Mouse (Mus musculus) liver, embryonic 13.5 days (tissue): Measurements from ENCODE around the gene Tgfb1i1. TPM values are rescaled to one million over a fixed set of nuclear protein-coding genes. Genes with fewer than 3 reads are reported as not detected.
A peak's percentile ranks its signal among the peaks of the same experiment; 100 is the strongest.

Experiments used
- ATAC-seq: fragments of 200-750 bp; cut with Nextera tagmentation; 2 replicates; pipeline ENCODE4 v1.8.0; 2017; ENCODE audit warnings: low read depth, mild to moderate bottlenecking, moderate number of reproducible peaks, moderate library complexity
- DNase-seq: peaks from one replicate; pipeline ENCODE4 v3.0.0; 2022
- H3K27ac ChIP-seq: fragments of 300-500 bp; sonication (generic); 2 replicates; pipeline ENCODE4 v1.5.1; 2015; ENCODE audit warnings: moderate library complexity, mild to moderate bottlenecking, inconsistent platforms
- H3K27me3 ChIP-seq: fragments of 300-500 bp; sonication (generic); 2 replicates; pipeline ENCODE4 v1.6.1; 2015; ENCODE audit warnings: mild to moderate bottlenecking, inconsistent platforms
- H3K36me3 ChIP-seq: fragments of 300-500 bp; sonication (generic); 2 replicates; pipeline ENCODE4 v1.6.1; 2015; ENCODE audit warnings: mild to moderate bottlenecking, inconsistent platforms
- H3K4me1 ChIP-seq: fragments of 300-500 bp; sonication (generic); replicated peaks from 2 replicates; pipeline ENCODE4 v1.6.1; 2015; ENCODE audit warnings: inconsistent platforms
- H3K4me2 ChIP-seq: fragments of 300-500 bp; sonication (generic); 2 replicates; pipeline ENCODE4 v1.6.1; 2015; ENCODE audit warnings: inconsistent platforms, mild to moderate bottlenecking, moderate library complexity
- H3K4me3 ChIP-seq: fragments of 300-500 bp; sonication (generic); replicated peaks from 2 replicates; pipeline ENCODE4 v1.5.1; 2015; ENCODE audit warnings: mild to moderate bottlenecking, inconsistent platforms
- H3K9ac ChIP-seq: fragments of 300-500 bp; sonication (generic); 2 replicates; pipeline ENCODE4 v1.6.1; 2015; ENCODE audit warnings: mild to moderate bottlenecking, inconsistent platforms
- H3K9me3 ChIP-seq: fragments of 300-500 bp; sonication (generic); replicated peaks from 2 replicates; pipeline ENCODE4 v1.6.1; 2016; ENCODE audit warnings: inconsistent platforms
- WGBS: fragments of 180-500 bp; shearing (Covaris S2); methylation state at CpG from one replicate; pipeline ENCODE4 v1.1.7; 2015; ENCODE audit not compliant: insufficient replicate concordance; 5-methylcytosine and 5-hydroxymethylcytosine counted together
- polyA plus RNA-seq: library from polyadenylated mRNA; unstranded; fragments of >200 nt; fragmentation: Nextera tagmentation; extraction: Ambion mirVana; gene quantifications from 2 replicates; pipeline ENCODE4 v1.2.1, GENCODE M21; 2015

Tgfb1i1 gene
- polyA plus RNA-seq, result 14.3 and 17.8 TPM in 2 replicates

DNA sequence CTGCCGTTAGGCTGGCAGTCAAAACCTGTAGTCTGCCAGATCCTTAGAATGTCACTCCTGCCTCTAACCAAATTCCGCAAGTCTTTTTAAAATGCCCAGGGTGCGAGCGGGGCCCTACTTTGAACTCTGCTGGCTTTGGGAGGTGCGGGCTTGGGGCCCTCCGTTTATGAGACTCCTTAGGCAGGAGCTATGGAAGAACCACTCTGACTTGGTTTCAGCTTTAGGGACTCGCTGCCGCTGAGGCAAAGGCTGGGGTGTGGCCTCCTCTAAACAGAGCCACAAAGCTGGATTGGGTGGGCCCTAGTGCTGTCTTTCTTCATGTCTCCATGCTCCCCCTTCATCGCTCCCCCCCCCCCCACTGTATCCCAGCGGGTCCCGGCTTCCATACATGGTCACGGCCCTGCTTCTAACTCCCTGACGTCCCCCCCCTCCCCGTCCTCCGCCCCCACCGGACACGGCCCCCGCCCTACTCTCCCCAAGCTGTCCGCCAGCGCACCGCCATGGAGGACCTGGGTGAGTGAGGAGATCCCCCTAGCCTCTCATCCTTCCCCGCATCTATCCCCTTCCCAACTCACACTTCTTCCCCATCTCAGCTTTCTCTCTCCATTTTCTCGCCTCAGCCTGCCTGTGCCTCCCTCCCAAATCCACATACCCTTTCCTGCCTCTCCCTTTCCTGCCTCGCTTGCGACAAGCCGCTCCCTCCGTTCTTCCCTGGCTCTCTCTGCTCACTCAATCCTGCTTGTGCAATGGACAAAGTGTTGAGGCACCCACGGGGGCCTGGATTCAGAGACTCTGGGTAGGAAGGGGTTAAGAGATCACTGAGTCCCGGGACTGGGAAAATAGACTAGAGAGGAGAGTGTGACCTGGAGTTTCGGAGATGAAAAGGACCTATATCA lies at the start of gene Tgfb1i1:
TSS of gene Tgfb1i1 (plus strand) at position 317 of the 896 bp plus-strand sequence.
- ATAC-seq, result peak; percentile 49

DNA sequence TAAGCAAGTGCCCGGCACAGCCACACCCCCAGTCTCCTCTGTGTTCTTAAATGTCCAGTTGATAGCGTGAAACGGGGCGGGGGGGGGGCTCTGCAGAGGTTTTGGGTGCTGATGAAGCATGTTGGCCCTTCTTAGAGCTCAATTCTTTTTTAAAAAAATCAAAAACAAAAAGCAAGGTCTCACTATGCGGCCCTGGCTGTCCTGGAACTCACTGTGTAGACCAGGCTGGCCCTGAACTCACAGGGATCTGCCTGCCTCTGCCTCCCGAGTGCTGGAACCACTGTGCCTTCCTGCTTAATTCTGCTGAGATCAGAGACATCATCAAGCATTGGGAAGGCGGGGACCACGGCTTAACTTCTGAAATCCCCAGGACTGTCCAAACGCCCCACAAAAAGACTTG lies 45.0 kb upstream of the Tgfb1i1 start:
- Histone ChIP-seq H3K4me1 (no peaks in the 10 kb centered on the region), H3K27me3 (no peaks in the 10 kb centered on the region), H3K4me2 (no peak overlapping the region), H3K9me3 (no peaks in the 10 kb centered on the region), H3K36me3 (no peaks in the 10 kb centered on the region), H3K4me3 (no peak overlapping the region), H3K9ac (no peak overlapping the region), H3K27ac (no peak overlapping the region)
- 74% methylated on average over 9 of the region's 9 CpGs for WGBS
- DNase-seq, result no peak
- ATAC-seq, result no peak

More for the DNA sequence above, at the start of gene Tgfb1i1:
- Histone ChIP-seq H3K4me1 (peaks cover 37% of the 10 kb centered on the region), H3K4me2 (peak within 1 kb of the TSS; percentile 86), H3K27ac (peak within 1 kb of the TSS; percentile 58), H3K36me3 (peaks cover 36% of the 10 kb centered on the region), H3K27me3 (peaks cover 15% of the 10 kb centered on the region; the same call in 1 of the 2 replicates), H3K4me3 (peak within 1 kb of the TSS; percentile 61), H3K9me3 (no peaks in the 10 kb centered on the region), H3K9ac (peak within 1 kb of the TSS; percentile 73)
- no peak for DNase-seq
- 11% methylated on average over 30 of the region's 30 CpGs for WGBS

- H3K9ac ChIP-seq, result no peak overlapping the region
- H3K9me3 ChIP-seq, result no peaks in the 10 kb centered on the region
- no peaks in the 10 kb centered on the region for H3K4me1 ChIP-seq
- H3K4me3 ChIP-seq, result no peak overlapping the region
- no peaks in the 10 kb centered on the region for H3K36me3 ChIP-seq
- 73% methylated on average over 9 of the region's 9 CpGs for WGBS
- no peak overlapping the region for H3K27ac ChIP-seq
- no peak for ATAC-seq
- H3K27me3 ChIP-seq, result no peaks in the 10 kb centered on the region
- no peak for DNase-seq
- no peak overlapping the region for H3K4me2 ChIP-seq
Measured at GRCm38 (mm10) chr7:128203071-128203470, 43.5 kb upstream of the Tgfb1i1 start.

DNA sequence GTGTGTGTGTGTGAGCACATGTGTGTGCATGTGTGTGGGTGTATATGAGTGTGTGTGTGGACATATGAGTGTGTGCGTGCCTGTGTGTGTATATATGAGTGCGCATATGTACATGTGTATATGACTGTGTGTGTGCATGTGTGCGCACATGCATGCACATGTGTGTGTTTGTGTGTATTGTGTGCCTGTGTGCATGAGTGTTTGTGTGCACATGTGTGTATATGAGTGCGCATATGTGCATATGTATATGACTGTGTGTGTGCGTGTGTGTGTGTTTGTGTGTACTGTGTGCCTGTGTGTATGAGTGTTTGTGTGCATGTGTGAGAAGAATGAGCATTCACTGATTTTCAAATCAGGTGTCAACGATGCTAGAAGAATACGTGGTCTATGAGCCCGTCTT lies 42.4 kb upstream of the Tgfb1i1 start:
- no peak overlapping the region for H3K9ac ChIP-seq
- no peak overlapping the region for H3K27ac ChIP-seq
- no peaks in the 10 kb centered on the region for H3K36me3 ChIP-seq
- 77% methylated on average over 8 of the region's 8 CpGs for WGBS
- H3K4me1 ChIP-seq, result no peaks in the 10 kb centered on the region
- no peak overlapping the region for H3K4me3 ChIP-seq
- DNase-seq (no peak), ATAC-seq (no peak)
- H3K4me2 ChIP-seq, result no peak overlapping the region
- no peaks in the 10 kb centered on the region for H3K9me3 ChIP-seq
- no peaks in the 10 kb centered on the region for H3K27me3 ChIP-seq

GRCm38 (mm10) chr7:128205695-128206094 lies 40.9 kb upstream of the Tgfb1i1 start:
- no peak for DNase-seq
- Histone ChIP-seq H3K36me3 (no peaks in the 10 kb centered on the region), H3K9me3 (no peaks in the 10 kb centered on the region), H3K4me3 (no peak overlapping the region), H3K4me2 (no peak overlapping the region), H3K4me1 (no peaks in the 10 kb centered on the region), H3K9ac (no peak overlapping the region), H3K27me3 (no peaks in the 10 kb centered on the region), H3K27ac (no peak overlapping the region)
- no peak for ATAC-seq
- 76% methylated on average over 18 of the region's 18 CpGs for WGBS

DNA sequence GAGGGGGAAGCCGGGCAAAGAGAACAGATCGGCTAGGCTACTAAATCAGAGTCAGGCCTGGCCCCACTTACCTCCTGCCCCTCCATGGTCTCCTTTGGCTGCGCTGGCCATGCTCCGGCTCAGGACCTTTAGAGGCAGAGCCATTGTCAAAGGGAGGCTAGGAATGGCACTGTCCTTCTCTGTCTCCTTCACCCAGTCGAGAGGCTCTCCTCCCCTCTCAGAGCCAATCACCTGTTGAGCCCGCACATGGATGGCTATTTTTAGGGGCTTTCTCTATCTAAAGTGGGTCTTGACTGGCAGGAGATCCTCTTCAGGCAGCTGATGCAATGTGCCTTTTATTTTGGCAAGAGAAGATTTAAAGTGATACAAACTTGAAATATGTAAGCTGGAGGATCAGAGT lies 40.5 kb upstream of the Tgfb1i1 start, which contains the start of gene Cox6a2:
TSS of gene Cox6a2 (minus strand) at position 236 of the 400 bp plus-strand sequence.
- no peaks in the 10 kb centered on the region for H3K4me1 ChIP-seq
- H3K27ac ChIP-seq, result no peak within 1 kb of the TSS
- no peaks in the 10 kb centered on the region for H3K36me3 ChIP-seq
- no peak within 1 kb of the TSS for H3K4me3 ChIP-seq
- ATAC-seq, result no peak
- no peak within 1 kb of the TSS for H3K4me2 ChIP-seq
- H3K27me3 ChIP-seq, result no peaks in the 10 kb centered on the region
- H3K9ac ChIP-seq, result no peak within 1 kb of the TSS
- no peak for DNase-seq
- H3K9me3 ChIP-seq, result no peaks in the 10 kb centered on the region
- 72% methylated on average over 6 of the region's 6 CpGs for WGBS

- ATAC-seq (no peak), DNase-seq (peak; percentile 17)
Measured at GRCm38 (mm10) chr7:128208187-128208586, 38.4 kb upstream of the Tgfb1i1 start.

DNA sequence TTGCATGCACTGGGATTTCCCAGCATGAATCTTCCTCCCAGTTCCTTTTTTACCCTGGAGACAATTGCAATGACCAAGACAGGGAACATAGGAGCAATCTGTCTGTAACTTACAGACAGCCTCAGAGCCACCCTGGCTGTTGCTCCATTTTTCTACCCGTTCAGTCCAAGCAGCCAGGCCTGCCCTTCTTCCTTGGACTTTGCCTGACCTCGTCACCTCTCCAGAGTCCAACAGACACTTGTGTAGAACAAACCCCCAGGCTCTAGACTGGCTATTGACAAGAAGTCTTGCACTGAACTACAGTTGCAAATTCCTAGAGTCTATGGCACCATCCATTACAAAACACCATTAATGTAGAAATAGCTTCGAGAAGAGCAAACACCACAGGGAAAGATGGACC lies 36.8 kb upstream of the Tgfb1i1 start:
- Histone ChIP-seq H3K9ac (no peak overlapping the region), H3K36me3 (no peaks in the 10 kb centered on the region), H3K27ac (no peak overlapping the region), H3K9me3 (no peaks in the 10 kb centered on the region), H3K4me3 (no peak overlapping the region), H3K4me2 (no peak overlapping the region), H3K27me3 (no peaks in the 10 kb centered on the region), H3K4me1 (no peaks in the 10 kb centered on the region)
- DNase-seq (no peak), ATAC-seq (no peak)
- 41% methylated on average over 3 of the region's 3 CpGs for WGBS

More at GRCm38 (mm10) chr7:128208187-128208586, 38.4 kb upstream of the Tgfb1i1 start:
- Histone ChIP-seq H3K9ac (no peak overlapping the region), H3K27ac (no peak overlapping the region), H3K4me3 (no peak overlapping the region), H3K4me2 (no peak overlapping the region), H3K27me3 (no peaks in the 10 kb centered on the region), H3K36me3 (no peaks in the 10 kb centered on the region), H3K4me1 (no peaks in the 10 kb centered on the region), H3K9me3 (no peaks in the 10 kb centered on the region)
- WGBS, result 4% methylated on average over 4 of the region's 4 CpGs

GRCm38 (mm10) chr7:128219952-128220351 lies 26.7 kb upstream of the Tgfb1i1 start:
- ATAC-seq (no peak), DNase-seq (no peak)
- H3K9ac ChIP-seq, result no peak overlapping the region
- WGBS, result 37% methylated on average over 4 of the region's 4 CpGs
- H3K4me1 ChIP-seq, result no peaks in the 10 kb centered on the region
- H3K27me3 ChIP-seq, result no peaks in the 10 kb centered on the region
- no peak overlapping the region for H3K4me2 ChIP-seq
- no peaks in the 10 kb centered on the region for H3K9me3 ChIP-seq
- no peak overlapping the region for H3K4me3 ChIP-seq
- H3K36me3 ChIP-seq, result no peaks in the 10 kb centered on the region
- no peak overlapping the region for H3K27ac ChIP-seq

- no peaks in the 10 kb centered on the region for H3K27me3 ChIP-seq
- ATAC-seq (no peak), DNase-seq (no peak)
- no peaks in the 10 kb centered on the region for H3K4me1 ChIP-seq
- no peak overlapping the region for H3K27ac ChIP-seq
- WGBS, result 65% methylated on average over 3 of the region's 3 CpGs
- no peaks in the 10 kb centered on the region for H3K9me3 ChIP-seq
- no peak overlapping the region for H3K9ac ChIP-seq
- no peak overlapping the region for H3K4me3 ChIP-seq
- no peaks in the 10 kb centered on the region for H3K36me3 ChIP-seq
- H3K4me2 ChIP-seq, result no peak overlapping the region
Measured at GRCm38 (mm10) chr7:128220936-128221335, 25.7 kb upstream of the Tgfb1i1 start.

GRCm38 (mm10) chr7:128231741-128232140 lies 14.9 kb upstream of the Tgfb1i1 start:
- DNase-seq (no peak), ATAC-seq (no peak)
- H3K4me3 ChIP-seq, result no peak overlapping the region
- WGBS, result 30% methylated on average over 8 of the region's 8 CpGs
- no peak overlapping the region for H3K9ac ChIP-seq
- H3K36me3 ChIP-seq, result peaks cover 9% of the 10 kb centered on the region
- H3K4me2 ChIP-seq, result no peak overlapping the region
- no peak overlapping the region for H3K27ac ChIP-seq
- no peaks in the 10 kb centered on the region for H3K9me3 ChIP-seq
- peaks cover 10% of the 10 kb centered on the region for H3K27me3 ChIP-seq
- peaks cover 8% of the 10 kb centered on the region for H3K4me1 ChIP-seq

DNA sequence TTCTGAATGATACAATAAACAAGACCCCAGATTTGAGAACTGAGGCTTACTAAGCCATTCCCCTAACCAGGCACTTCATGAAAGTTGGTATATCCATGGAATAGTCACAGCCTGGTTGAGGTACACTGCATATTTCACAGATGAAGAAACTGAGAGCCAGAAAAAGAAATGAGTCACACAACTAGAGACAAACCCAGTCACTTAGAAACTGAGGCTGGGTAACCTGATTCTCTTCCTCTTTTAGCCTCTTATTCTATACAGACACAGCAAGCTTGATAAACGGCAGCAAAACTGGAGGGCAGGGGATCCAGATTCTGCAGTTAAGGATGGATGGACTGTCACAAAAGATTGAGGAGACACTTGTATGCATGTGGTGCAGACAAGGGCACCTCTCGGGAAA lies 11.8 kb upstream of the Tgfb1i1 start:
- Histone ChIP-seq H3K27me3 (peaks cover 10% of the 10 kb centered on the region; the same call in 1 of the 2 replicates), H3K4me2 (no peak overlapping the region), H3K27ac (no peak overlapping the region), H3K4me3 (no peak overlapping the region), H3K36me3 (peaks cover 13% of the 10 kb centered on the region), H3K9ac (no peak overlapping the region), H3K9me3 (no peaks in the 10 kb centered on the region), H3K4me1 (peaks cover 26% of the 10 kb centered on the region)
- 67% methylated on average over 2 of the region's 2 CpGs for WGBS
- ATAC-seq (no peak), DNase-seq (no peak)
